Mouse (Mus musculus) CH12.LX (cell line): Measurements from ENCODE around the gene Cacna1c. TPM values are rescaled to one million over a fixed set of nuclear protein-coding genes. Genes with fewer than 3 reads are reported as not detected.

Source experiments
- DNase-seq: peaks from one replicate; pipeline ENCODE4 v3.0.0-alpha.2; 2013; ENCODE audit errors: extremely low read depth
- H3K27ac ChIP-seq: 2 replicates; pipeline ENCODE4 v1.5.1; 2012; ENCODE audit warnings: low read depth, mild to moderate bottlenecking, control low read depth, moderate library complexity; ENCODE audit not compliant: insufficient read depth
- H3K27me3 ChIP-seq: replicated peaks from 2 replicates; pipeline ENCODE3; 2012; ENCODE audit warnings: inconsistent platforms
- H3K36me3 ChIP-seq, 2 experiments: replicated peaks in 1 of 2; 2 replicates each; pipeline versions ENCODE3 to v1.6.1; 2012; ENCODE audit warnings: inconsistent platforms in 1 of 2, low read length in 1 of 2, mild to moderate bottlenecking in 1 of 2, mixed read lengths in 1 of 2, moderate library complexity in 1 of 2; ENCODE audit not compliant: control insufficient read depth in 1 of 2, insufficient read depth in 1 of 2
- H3K4me1 ChIP-seq, 2 experiments: 2 replicates each; pipeline ENCODE4 v1.6.1; 2012; ENCODE audit warnings: inconsistent platforms in 1 of 2, moderate library complexity in 1 of 2; ENCODE audit not compliant: insufficient read depth in 2 of 2, control insufficient read depth in 1 of 2
- H3K4me2 ChIP-seq: 2 replicates; pipeline ENCODE4 v1.6.1; 2012; ENCODE audit warnings: low read depth, mild to moderate bottlenecking, control low read depth; ENCODE audit not compliant: poor library complexity, insufficient read depth, severe bottlenecking
- H3K4me3 ChIP-seq, 3 experiments: fragments of 150-350 bp in 1 of 3; sonication (generic) in 1 of 3; replicated peaks in 1 of 3; 2 replicates each; pipeline versions ENCODE3 to v1.5.1; 2011 to 2012; ENCODE audit warnings: low read depth in 2 of 3, low read length in 2 of 3, mild to moderate bottlenecking in 2 of 3, moderate library complexity in 2 of 3, control low read depth in 1 of 3, improper control_type of control experiment in 1 of 3, inconsistent platforms in 1 of 3, mixed read lengths in 1 of 3; ENCODE audit not compliant: poor library complexity in 1 of 3
- H3K79me2 ChIP-seq: replicated peaks from 2 replicates; pipeline ENCODE4 v1.6.1; 2012; ENCODE audit warnings: mild to moderate bottlenecking, moderate library complexity; ENCODE audit not compliant: control insufficient read depth, poor library complexity, insufficient read depth, severe bottlenecking; ENCODE audit errors: extremely low read depth
- H3K9ac ChIP-seq: 2 replicates; pipeline ENCODE4 v1.6.1; 2012; ENCODE audit warnings: low read depth, mild to moderate bottlenecking, control low read depth, moderate library complexity; ENCODE audit not compliant: insufficient read depth
- H3K9me3 ChIP-seq: replicated peaks from 2 replicates; pipeline ENCODE3; 2012; ENCODE audit warnings: low read length, inconsistent platforms, mixed read lengths
- CHD2 ChIP-seq: IDR thresholded peaks from 2 replicates; pipeline ENCODE4 v1.6.1; 2011; ENCODE audit warnings: low read length, improper control_type of control experiment
- E2F4 ChIP-seq: IDR thresholded peaks from 2 replicates; pipeline ENCODE4 v1.6.1; 2011; ENCODE audit warnings: low read depth, low read length, improper control_type of control experiment; ENCODE audit not compliant: insufficient replicate concordance
- ELF1 ChIP-seq: IDR thresholded peaks from 2 replicates; pipeline ENCODE4 v1.6.1; 2014; ENCODE audit warnings: low read depth, mild to moderate bottlenecking, inconsistent platforms, low read length, improper control_type of control experiment
- EP300 ChIP-seq: IDR thresholded peaks from 2 replicates; pipeline ENCODE4 v1.6.1; 2011; ENCODE audit warnings: low read length, improper control_type of control experiment
- ETS1 ChIP-seq: conservative IDR thresholded peaks from 2 replicates; pipeline ENCODE4 v1.6.1; 2012; ENCODE audit warnings: low read depth, mild to moderate bottlenecking, inconsistent platforms, low read length, improper control_type of control experiment, moderate library complexity
- IRF4 ChIP-seq: IDR thresholded peaks from 2 replicates; pipeline ENCODE4 v1.6.1; 2014; ENCODE audit warnings: low read depth, mild to moderate bottlenecking, inconsistent platforms, low read length, improper control_type of control experiment
- JUN ChIP-seq: IDR thresholded peaks from 2 replicates; pipeline ENCODE4 v1.6.1; 2011; ENCODE audit warnings: low read depth, mild to moderate bottlenecking, low read length, improper control_type of control experiment, moderate library complexity; ENCODE audit not compliant: insufficient read depth
- JUND ChIP-seq: conservative IDR thresholded peaks from 2 replicates; pipeline ENCODE4 v1.6.1; 2011; ENCODE audit warnings: low read depth, low read length, improper control_type of control experiment
- MAFK ChIP-seq: IDR thresholded peaks from 2 replicates; pipeline ENCODE4 v1.6.1; 2011; ENCODE audit warnings: low read length, improper control_type of control experiment; ENCODE audit not compliant: insufficient replicate concordance
- MAZ ChIP-seq: IDR thresholded peaks from 2 replicates; pipeline ENCODE4 v1.6.1; 2012; ENCODE audit warnings: low read depth, mild to moderate bottlenecking, inconsistent platforms, low read length, improper control_type of control experiment, moderate library complexity
- MEF2A ChIP-seq: IDR thresholded peaks from 2 replicates; pipeline ENCODE4 v1.6.1; 2014; ENCODE audit warnings: low read depth, mild to moderate bottlenecking, inconsistent platforms, low read length, improper control_type of control experiment, borderline replicate concordance
- NRF1 ChIP-seq: IDR thresholded peaks from 2 replicates; pipeline ENCODE4 v1.6.1; 2014; ENCODE audit warnings: low read depth, mild to moderate bottlenecking, inconsistent platforms, low read length, improper control_type of control experiment, moderate library complexity
- PAX5 ChIP-seq: IDR thresholded peaks from 2 replicates; pipeline ENCODE4 v1.6.1; 2012; ENCODE audit warnings: low read length, inconsistent platforms, mixed read lengths
- POLR2AphosphoS2 ChIP-seq: IDR thresholded peaks from 2 replicates; pipeline ENCODE4 v1.6.1; 2011; ENCODE audit warnings: low read depth, low read length, improper control_type of control experiment
- RCOR1 ChIP-seq: conservative IDR thresholded peaks from 2 replicates; pipeline ENCODE4 v1.6.1; 2012; ENCODE audit warnings: low read depth, mild to moderate bottlenecking, inconsistent platforms, low read length, improper control_type of control experiment
- SMC3 ChIP-seq: IDR thresholded peaks from 2 replicates; pipeline ENCODE4 v1.6.1; 2011; ENCODE audit warnings: low read depth, low read length, improper control_type of control experiment
- TBP ChIP-seq: conservative IDR thresholded peaks from 2 replicates; pipeline ENCODE4 v1.6.1; 2011; ENCODE audit warnings: low read depth, low read length, improper control_type of control experiment
- USF1 ChIP-seq: IDR thresholded peaks from 2 replicates; pipeline ENCODE4 v1.6.1; 2014; ENCODE audit warnings: low read depth, mild to moderate bottlenecking, inconsistent platforms, low read length, improper control_type of control experiment
- USF2 ChIP-seq: conservative IDR thresholded peaks from 2 replicates; pipeline ENCODE4 v1.6.1; 2011; ENCODE audit warnings: low read depth, low read length, improper control_type of control experiment
- ZKSCAN1 ChIP-seq: IDR thresholded peaks from 2 replicates; pipeline ENCODE4 v1.6.1; 2012; ENCODE audit warnings: low read depth, inconsistent platforms, low read length, improper control_type of control experiment, borderline replicate concordance
- dilution Hi-C: fragments of 300-500 bp; cut with MboI; formaldehyde crosslinking; loops from 2 replicates; pipeline ENCODE4 v1.14.3; 2020; ENCODE audit warnings: low sequenced_read_pairs; ENCODE audit not compliant: extremely low pct_unique_long_range_greater_than_20kb, extremely low pct_ligation_motif_present
- in situ Hi-C: fragments of 300-500 bp; cut with MboI; formaldehyde crosslinking; loops from 3 replicates; pipeline ENCODE4 v1.14.3; 2019; ENCODE audit warnings: low sequenced_read_pairs, low pct_ligation_motif_present, low pct_unique_long_range_greater_than_20kb, mixed read lengths
- polyA plus RNA-seq: library from polyadenylated mRNA; unstranded; fragments of >175 nt; gene quantifications from 2 replicates; pipeline ENCODE4 v1.2.1, GENCODE M21; 2012; ENCODE audit warnings: low read depth; ENCODE audit not compliant: insufficient read length
- total RNA-seq, 2 experiments: library from RNA; depleted of rRNA; stranded (reverse); fragments of 300-350 nt in 1 of 2; fragments of >200 nt in 1 of 2; gene quantifications; 2 replicates each; pipeline ENCODE4 v1.2.3; 2012 to 2014

Cacna1c gene
- total and polyA plus RNA-seq, 3 experiments, result 0.04 TPM; not detected in 2

- no peak for DNase-seq
- no peaks in the 10 kb centered on the region for H3K79me2 ChIP-seq
- no peaks in the 10 kb centered on the region for H3K4me1 ChIP-seq
- TF ChIP-seq RCOR1, result no peak
- TF ChIP-seq MAFK, result no peak
- no peak for TF ChIP-seq JUND
- TF ChIP-seq ZKSCAN1, result no peak
- no peak for TF ChIP-seq CHD2
- no peak for TF ChIP-seq USF1
- no peak for TF ChIP-seq IRF4
- no peak for TF ChIP-seq MEF2A
- TF ChIP-seq SMC3, result no peak
- in situ Hi-C loops, result no loop called here
- no peak overlapping the region for H3K4me2 ChIP-seq
- no peaks in the 10 kb centered on the region for H3K9me3 ChIP-seq
- H3K36me3 ChIP-seq, result no peaks in the 10 kb centered on the region
- H3K4me3 ChIP-seq, result no peak overlapping the region
- peaks cover 71% of the 10 kb centered on the region for H3K27me3 ChIP-seq
- no peak overlapping the region for H3K9ac ChIP-seq
- dilution Hi-C loops, result no loop called here
- no peak overlapping the region for H3K27ac ChIP-seq
Observed at GRCm38 (mm10) chr6:119132863-119133262, 63.4 kb downstream of the Cacna1c start.

GRCm38 (mm10) chr6:119132111-119132735 is 64.0 kb downstream of the Cacna1c start:
- Histone ChIP-seq H3K79me2 (no peaks in the 10 kb centered on the region), H3K9me3 (no peaks in the 10 kb centered on the region), H3K9ac (no peak overlapping the region), H3K27ac (no peak overlapping the region), H3K27me3 (peaks cover 69% of the 10 kb centered on the region), H3K4me1 (no peaks in the 10 kb centered on the region), H3K4me3 (no peak overlapping the region), H3K4me2 (no peak overlapping the region), H3K36me3 (no peaks in the 10 kb centered on the region)
- in situ Hi-C loops, result no loop called here
- no peak for DNase-seq
- TF ChIP-seq E2F4, result no peak
- TF ChIP-seq ZKSCAN1, result no peak
- TF ChIP-seq POLR2AphosphoS2, result no peak
- no peak for TF ChIP-seq PAX5
- no peak for TF ChIP-seq ELF1
- no peak for TF ChIP-seq TBP
- no peak for TF ChIP-seq MAZ
- no peak for TF ChIP-seq USF2
- no peak for TF ChIP-seq JUN
- no peak for TF ChIP-seq EP300
- no peak for TF ChIP-seq ETS1
- TF ChIP-seq NRF1, result no peak
- dilution Hi-C loops, result no loop called here
